Mouse (Mus musculus): ENCODE measurements at regions not wholly inside any gene's neighbourhood (a gene's known extent, or its start where the extent isn't known, plus 50 kb on each side); places are given as distances from the start of the nearest gene placed in this dataset.
A peak's percentile ranks its signal among the peaks of the same experiment; 100 is the strongest.

- no peak for DNase-seq (ENCODE audit: low spot score)
These were observed 215.1 kb downstream of the Suds3 start for GRCm38 (mm10) chr5:116900846-116901245.

GRCm38 (mm10) chr5:116897391-116897790, 218.5 kb downstream of the Suds3 start:
- no peak for DNase-seq (ENCODE audit: low spot score)

GRCm38 (mm10) chr5:116895036-116895783, 220.7 kb downstream of the Suds3 start:
- DNase-seq (ENCODE audit: low spot score) = no peak

GRCm38 (mm10) chr5:116894575-116894974, 221.3 kb downstream of the Suds3 start:
- DNase-seq (ENCODE audit: low spot score) = no peak

- DNase-seq (ENCODE audit: low spot score) = no peak
These were observed 223.0 kb downstream of the Suds3 start for GRCm38 (mm10) chr5:116892877-116893276.

- no peak for DNase-seq (ENCODE audit: low spot score)
These were observed 226.7 kb downstream of the Suds3 start for GRCm38 (mm10) chr5:116889224-116889623.

GRCm38 (mm10) chr5:116886181-116887136, 229.5 kb downstream of the Suds3 start:
- DNase-seq (ENCODE audit: low spot score) = no peak

GRCm38 (mm10) chr5:116879761-116880160, 236.2 kb downstream of the Suds3 start:
- no peak for DNase-seq (ENCODE audit: low spot score)

GRCm38 (mm10) chr5:116874941-116875340, 241.0 kb downstream of the Suds3 start:
- no peak for DNase-seq (ENCODE audit: low spot score)

- DNase-seq (ENCODE audit: low spot score) = no peak
These were observed 247.8 kb downstream of the Suds3 start for GRCm38 (mm10) chr5:116868115-116868514.

- no peak for DNase-seq (ENCODE audit: low spot score)
These were observed 251.6 kb downstream of the Suds3 start for GRCm38 (mm10) chr5:116864275-116864674.

GRCm38 (mm10) chr5:116852691-116853090, 261.1 kb upstream of the Srrm4 start:
- no peak for DNase-seq (ENCODE audit: low spot score)

GRCm38 (mm10) chr5:116831874-116832273, 240.3 kb upstream of the Srrm4 start:
- DNase-seq (ENCODE audit: low spot score) = no peak

GRCm38 (mm10) chr5:116829771-116830170, 238.2 kb upstream of the Srrm4 start:
- DNase-seq (ENCODE audit: low spot score) = peak; percentile 2

- no peak for DNase-seq (ENCODE audit: low spot score)
These were observed 231.6 kb upstream of the Srrm4 start for GRCm38 (mm10) chr5:116823260-116823659.

GRCm38 (mm10) chr5:116822141-116822540, 230.5 kb upstream of the Srrm4 start:
- no peak for DNase-seq (ENCODE audit: low spot score)

GRCm38 (mm10) chr5:116809799-116810198, 218.2 kb upstream of the Srrm4 start:
- DNase-seq (ENCODE audit: low spot score) = no peak

GRCm38 (mm10) chr5:116809001-116809759, 217.6 kb upstream of the Srrm4 start:
- no peak for DNase-seq (ENCODE audit: low spot score)

GRCm38 (mm10) chr5:116797460-116797859, 205.8 kb upstream of the Srrm4 start:
- DNase-seq (ENCODE audit: low spot score) = no peak

GRCm38 (mm10) chr5:116795169-116795568, 203.6 kb upstream of the Srrm4 start:
- DNase-seq (ENCODE audit: low spot score) = no peak

- no peak for DNase-seq (ENCODE audit: low spot score)
These were observed 198.8 kb upstream of the Srrm4 start for GRCm38 (mm10) chr5:116790419-116790818.

GRCm38 (mm10) chr5:116789859-116790258, 198.2 kb upstream of the Srrm4 start:
- DNase-seq (ENCODE audit: low spot score) = no peak

Data from ovary, postnatal 10 days (tissue).